Mouse (Mus musculus): ENCODE measurements around the gene Hist1h4h.

DNA sequence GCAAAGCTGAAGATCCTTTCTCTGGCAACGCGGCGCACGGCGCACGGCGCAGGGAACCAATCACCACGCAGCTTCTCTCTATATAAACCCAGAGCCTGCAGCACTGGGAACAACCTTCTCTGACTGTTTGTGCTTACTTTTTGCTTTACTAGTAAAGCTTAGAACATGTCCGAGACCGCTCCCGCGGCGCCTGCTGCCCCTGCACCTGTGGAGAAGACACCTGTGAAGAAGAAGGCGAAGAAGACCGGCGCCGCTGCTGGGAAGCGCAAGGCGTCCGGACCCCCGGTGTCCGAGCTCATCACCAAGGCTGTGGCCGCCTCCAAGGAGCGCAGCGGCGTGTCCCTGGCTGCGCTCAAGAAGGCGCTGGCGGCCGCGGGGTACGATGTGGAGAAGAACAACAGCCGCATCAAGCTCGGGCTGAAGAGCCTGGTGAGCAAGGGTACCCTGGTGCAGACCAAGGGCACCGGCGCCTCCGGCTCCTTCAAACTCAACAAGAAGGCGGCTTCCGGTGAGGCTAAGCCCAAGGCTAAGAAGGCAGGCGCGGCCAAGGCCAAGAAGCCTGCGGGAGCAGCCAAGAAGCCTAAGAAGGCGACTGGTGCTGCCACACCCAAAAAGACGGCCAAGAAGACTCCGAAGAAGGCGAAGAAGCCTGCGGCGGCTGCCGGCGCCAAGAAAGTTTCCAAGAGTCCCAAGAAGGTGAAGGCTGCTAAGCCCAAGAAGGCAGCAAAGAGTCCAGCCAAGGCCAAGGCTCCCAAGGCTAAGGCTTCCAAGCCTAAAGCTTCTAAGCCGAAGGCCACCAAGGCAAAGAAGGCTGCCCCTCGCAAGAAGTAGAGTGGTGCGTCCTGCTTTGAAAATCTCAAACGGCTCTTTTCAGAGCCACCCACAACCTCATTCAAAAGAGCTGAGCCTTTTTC lies 24.3 kb downstream of the Hist1h4h start:
- TF ChIP-seq CTCF (IDR thresholded peaks at IDR 0.05; ENCODE audit: borderline replicate concordance, insufficient read depth, low read length) (no peak), POLR2A (IDR thresholded peaks at IDR 0.05; ENCODE audit: low read depth, low read length) (peak; percentile 99)
